Mouse (Mus musculus) ES-Bruce4 (cell line): ENCODE data around the gene Vipr2.

Experiments used
- CTCF ChIP-seq: IDR thresholded peaks from one replicate; pipeline ENCODE4 v1.8.1; 2011; ENCODE audit warnings: low read depth, low read length
- EP300 ChIP-seq: IDR thresholded peaks from 2 replicates; pipeline ENCODE4 v1.6.1; 2011; ENCODE audit warnings: low read depth, low read length; ENCODE audit not compliant: insufficient read depth

GRCm38 (mm10) chr12:116132909-116133308 lies 55.4 kb downstream of the Vipr2 start:
- TF ChIP-seq CTCF (no peak), EP300 (no peak)
